Mouse (Mus musculus) olfactory bulb, adult 2 months (tissue): ENCODE results near the gene Fbxo45. TPM values are rescaled to one million over a fixed set of nuclear protein-coding genes. Genes with fewer than 3 reads are reported as not detected.

ENCODE experiments used
- H3K27ac ChIP-seq: fragments of 200-500 bp; 2 replicates; pipeline ENCODE4 v1.5.1; 2012; ENCODE audit warnings: low read depth, low read length; ENCODE audit not compliant: insufficient read depth
- H3K4me1 ChIP-seq: fragments of 200-500 bp; 2 replicates; pipeline ENCODE4 v1.6.1; 2012; ENCODE audit warnings: low read length; ENCODE audit not compliant: control insufficient read depth, insufficient read depth
- H3K4me3 ChIP-seq: fragments of 200-500 bp; 2 replicates; pipeline ENCODE4 v1.5.1; 2012; ENCODE audit warnings: mild to moderate bottlenecking, low read depth, low read length, moderate library complexity; ENCODE audit not compliant: insufficient read depth
- CTCF ChIP-seq: fragments of 200-500 bp; IDR thresholded peaks from 2 replicates; pipeline ENCODE4 v1.5.1; 2012; ENCODE audit warnings: low read depth, mild to moderate bottlenecking, low read length, moderate library complexity; ENCODE audit not compliant: insufficient read depth
- POLR2A ChIP-seq: fragments of 200-500 bp; IDR thresholded peaks from 2 replicates; pipeline ENCODE4 v1.6.1; 2012; ENCODE audit warnings: mild to moderate bottlenecking, low read depth, low read length, moderate library complexity; ENCODE audit not compliant: insufficient read depth
- WGBS: fragments of 180-500 bp; shearing (Covaris S2); methylation state at CpG from one replicate; pipeline ENCODE4 v1.1.7; 2018; 5-methylcytosine and 5-hydroxymethylcytosine counted together
- polyA plus RNA-seq: library from polyadenylated mRNA; stranded (reverse); fragments of >200 nt; gene quantifications from 2 replicates; pipeline ENCODE4 v1.2.4, GENCODE M21; 2012; ENCODE audit warnings: low replicate concordance; ENCODE audit not compliant: missing spikeins, insufficient read depth, insufficient read length

Gene Fbxo45
- polyA plus RNA-seq, 1 experiment: not detected

DNA sequence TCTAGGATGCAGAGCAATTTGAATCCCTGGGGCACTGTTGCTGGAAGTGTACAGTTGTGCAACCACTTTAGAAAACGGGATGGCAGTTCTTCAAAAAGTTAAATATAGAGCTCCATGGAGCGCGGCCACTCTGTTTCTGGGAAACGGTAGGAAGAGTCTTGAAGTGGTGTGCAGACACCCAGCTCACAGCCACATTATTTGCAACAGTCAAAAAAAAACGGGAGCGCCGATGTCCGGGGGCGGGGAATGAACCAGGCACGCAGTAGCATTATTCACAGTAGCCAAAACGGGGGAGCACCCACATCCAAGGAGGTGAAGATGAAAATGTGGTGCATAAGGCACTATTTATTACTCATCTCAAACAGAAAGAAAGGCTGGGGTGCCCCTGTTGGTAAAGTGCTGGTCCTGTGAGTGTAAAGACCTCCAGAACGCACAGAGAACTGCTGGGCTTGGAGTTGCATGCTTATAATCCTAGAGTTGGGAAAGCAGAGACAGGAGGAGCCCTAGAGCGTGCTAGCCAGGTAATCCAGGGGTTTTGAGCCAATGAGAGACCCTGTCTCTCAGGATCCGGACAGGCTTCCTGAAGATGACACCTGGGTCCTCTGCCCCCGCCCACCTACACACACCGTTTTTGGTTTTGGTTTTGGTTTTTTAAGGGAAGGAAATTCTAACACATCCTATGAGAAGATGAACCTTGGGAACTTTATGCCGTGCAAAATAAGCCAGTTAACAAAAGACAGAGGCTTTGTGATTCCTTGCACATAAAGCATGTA is 32.0 kb downstream of the Fbxo45 start:
- Histone ChIP-seq H3K4me1 (peaks cover 5% of the 10 kb centered on the region), H3K27ac (no peak overlapping the region), H3K4me3 (no peak overlapping the region)
- WGBS: 51% methylated on average over 17 of the region's 17 CpGs
- TF ChIP-seq CTCF (no peak), POLR2A (no peak)

DNA sequence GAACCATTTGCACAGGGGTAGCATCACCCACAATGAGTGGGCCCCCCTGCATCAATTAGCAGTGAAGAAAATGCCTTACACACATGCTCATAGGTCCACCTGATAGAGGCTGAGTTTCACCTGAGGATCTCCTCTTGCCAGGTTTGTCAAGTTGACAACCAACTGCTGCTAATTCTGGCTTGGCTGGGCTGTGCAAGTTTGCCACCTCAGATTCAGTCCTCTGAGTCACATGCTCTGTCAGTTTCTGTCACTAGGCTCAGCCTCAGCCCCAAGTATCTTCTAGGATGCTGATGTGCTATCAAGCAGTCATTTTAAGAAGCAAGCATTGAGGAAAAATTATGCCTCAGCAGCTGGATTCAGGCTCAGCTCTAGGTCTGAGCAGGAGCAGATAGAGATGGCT is 32.8 kb downstream of the Fbxo45 start:
- Histone ChIP-seq H3K27ac (no peak overlapping the region), H3K4me1 (peaks cover 5% of the 10 kb centered on the region), H3K4me3 (no peak overlapping the region)
- TF ChIP-seq POLR2A: no peak
- no peak for TF ChIP-seq CTCF

- H3K4me3 ChIP-seq: no peak overlapping the region
- TF ChIP-seq POLR2A (no peak), CTCF (no peak)
- 58% methylated on average over 3 of the region's 3 CpGs for WGBS
- peaks cover 4% of the 10 kb centered on the region; the same call in 1 of the 2 replicates for H3K4me1 ChIP-seq
- no peak overlapping the region for H3K27ac ChIP-seq
Measured at GRCm38 (mm10) chr16:32204902-32205301, 42.1 kb downstream of the Fbxo45 start.

DNA sequence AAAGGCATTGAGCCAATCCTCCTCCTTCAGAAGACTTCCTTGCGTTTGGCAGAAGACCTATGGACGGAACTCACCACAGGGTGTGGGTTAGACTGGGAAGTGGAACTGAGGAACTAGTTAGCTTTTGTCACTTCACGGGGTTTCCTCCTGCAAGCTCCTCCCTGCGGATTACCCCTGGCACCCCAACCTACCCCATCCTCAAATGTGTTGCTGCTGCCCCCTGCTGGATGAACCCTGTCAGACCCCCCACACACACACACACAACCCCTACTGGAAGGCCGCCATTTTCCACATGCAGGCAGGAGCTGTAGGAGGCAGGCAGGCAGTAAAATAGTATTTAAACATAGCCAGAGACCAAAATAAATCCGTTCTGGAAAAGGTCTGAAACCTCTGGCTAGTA is 44.3 kb downstream of the Fbxo45 start:
- 71% methylated on average over 6 of the region's 6 CpGs for WGBS
- peaks cover 4% of the 10 kb centered on the region; the same call in 1 of the 2 replicates for H3K4me1 ChIP-seq
- TF ChIP-seq CTCF: peak; percentile 54
- no peak for TF ChIP-seq POLR2A
- H3K4me3 ChIP-seq: no peak overlapping the region
- H3K27ac ChIP-seq: no peak overlapping the region

DNA sequence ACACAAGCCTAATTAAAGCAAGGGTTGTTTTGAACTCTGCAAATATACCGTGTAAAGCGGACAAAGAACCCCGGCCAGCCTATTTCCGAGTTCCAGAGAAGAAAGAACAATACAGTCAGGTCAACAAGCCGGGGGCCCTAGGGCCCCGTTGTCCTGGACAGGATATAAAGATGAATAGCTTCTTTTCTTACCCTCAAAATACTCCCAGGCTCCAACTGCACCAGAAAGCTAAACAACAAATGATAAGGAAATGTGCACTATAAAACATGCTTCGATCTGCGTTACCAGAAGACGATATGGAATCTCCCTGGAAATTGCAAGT is 46.0 kb downstream of the Fbxo45 start:
- 28% methylated on average over 9 of the region's 9 CpGs for WGBS
- H3K27ac ChIP-seq: peak overlapping the region; percentile 32; the same call in 1 of the 2 replicates
- peaks cover 4% of the 10 kb centered on the region; the same call in 1 of the 2 replicates for H3K4me1 ChIP-seq
- TF ChIP-seq CTCF: no peak
- no peak for TF ChIP-seq POLR2A
- H3K4me3 ChIP-seq: peak overlapping the region; percentile 42; the same call in 1 of the 2 replicates

DNA sequence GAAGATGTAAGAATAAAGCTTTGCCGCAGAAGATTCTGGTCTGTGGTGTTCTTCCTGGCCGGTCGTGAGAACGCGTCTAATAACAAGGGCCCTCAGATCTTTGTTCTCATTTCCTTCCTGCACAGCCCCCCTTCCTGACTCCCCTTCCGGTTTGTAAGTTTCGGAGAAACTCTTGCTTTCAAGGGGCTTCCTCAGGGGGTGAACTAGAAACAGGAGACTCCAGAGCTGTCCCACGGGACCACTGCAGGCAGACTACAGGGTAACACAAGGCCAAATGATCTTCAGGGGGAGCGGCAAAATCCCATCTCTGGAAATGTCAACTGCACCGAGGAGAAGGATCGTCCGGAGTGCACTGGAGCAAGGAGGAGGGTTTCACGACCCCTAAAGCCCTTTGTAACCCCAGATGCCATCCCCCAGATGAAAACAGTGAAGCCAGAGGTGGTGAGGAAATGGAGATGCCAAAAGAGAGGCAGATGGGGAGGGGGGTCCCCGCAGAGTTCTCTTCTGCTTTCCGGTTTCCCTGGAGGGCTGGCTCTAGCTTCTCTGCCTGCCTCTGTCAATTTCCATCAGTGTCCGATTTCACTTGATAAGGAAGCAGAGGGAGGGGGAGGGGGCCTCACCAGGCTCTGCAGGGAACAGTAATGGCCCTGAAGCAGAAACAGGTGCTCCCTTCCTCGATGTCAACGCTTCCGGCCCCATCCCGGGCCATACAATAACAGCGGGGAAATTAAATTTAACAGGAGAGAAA is 46.5 kb downstream of the Fbxo45 start:
- WGBS: 51% methylated on average over 21 of the region's 21 CpGs
- no peak for TF ChIP-seq CTCF
- TF ChIP-seq POLR2A: no peak
- Histone ChIP-seq H3K4me3 (peak overlapping the region; percentile 42), H3K4me1 (peaks cover 4% of the 10 kb centered on the region; the same call in 1 of the 2 replicates), H3K27ac (peak overlapping the region; percentile 84; the same call in 1 of the 2 replicates)

- 65% methylated on average over 12 of the region's 12 CpGs for WGBS
- H3K4me1 ChIP-seq: peaks cover 4% of the 10 kb centered on the region; the same call in 1 of the 2 replicates
- TF ChIP-seq POLR2A (no peak), CTCF (no peak)
- no peak overlapping the region for H3K4me3 ChIP-seq
- H3K27ac ChIP-seq: no peak overlapping the region
Measured at GRCm38 (mm10) chr16:32190011-32190441, 56.9 kb downstream of the Fbxo45 start.

GRCm38 (mm10) chr16:32189109-32189508 is 57.8 kb downstream of the Fbxo45 start:
- H3K27ac ChIP-seq: no peak overlapping the region
- WGBS: 26% methylated on average over 6 of the region's 6 CpGs
- H3K4me1 ChIP-seq: peaks cover 4% of the 10 kb centered on the region; the same call in 1 of the 2 replicates
- no peak for TF ChIP-seq CTCF
- TF ChIP-seq POLR2A: no peak
- no peak overlapping the region for H3K4me3 ChIP-seq

GRCm38 (mm10) chr16:32186056-32186455 is 60.9 kb downstream of the Fbxo45 start:
- TF ChIP-seq CTCF (no peak), POLR2A (no peak)
- peaks cover 4% of the 10 kb centered on the region; the same call in 1 of the 2 replicates for H3K4me1 ChIP-seq
- 93% methylated on average over 5 of the region's 5 CpGs for WGBS
- no peak overlapping the region for H3K27ac ChIP-seq
- no peak overlapping the region for H3K4me3 ChIP-seq

Other genes with a start within 250 kb of the Fbxo45 start
- gene Senp5, start 243.9 kb downstream of the Fbxo45 start, polyA plus RNA-seq: not detected in 2 replicates
- 52.8 TPM in 1 of 2 replicates, not detected in the other for gene Pak2, start 167.8 kb downstream of the Fbxo45 start, polyA plus RNA-seq
- gene Pigx, start 147.4 kb downstream of the Fbxo45 start, polyA plus RNA-seq: not detected in 2 replicates
- gene Cep19, start 147.4 kb downstream of the Fbxo45 start, polyA plus RNA-seq: 179 TPM in 1 of 2 replicates, not detected in the other
- not detected in 2 replicates for gene Nrros, start 81.6 kb downstream of the Fbxo45 start, polyA plus RNA-seq
- gene Bex6, start 67.3 kb downstream of the Fbxo45 start, polyA plus RNA-seq: not detected in 2 replicates
- gene Wdr53, start 69 bp upstream of the Fbxo45 start, polyA plus RNA-seq: not detected in 2 replicates
- not detected in 2 replicates for gene Smco1, start 24.3 kb upstream of the Fbxo45 start, polyA plus RNA-seq
- gene Rnf168, start 30.3 kb upstream of the Fbxo45 start, polyA plus RNA-seq: not detected in 2 replicates
- gene Ubxn7, start 85.1 kb upstream of the Fbxo45 start, polyA plus RNA-seq: 56.5 TPM in 1 of 2 replicates, not detected in the other
- not detected in 2 replicates for gene Tm4sf19, start 153.3 kb upstream of the Fbxo45 start, polyA plus RNA-seq
- not detected in 2 replicates for gene Tctex1d2, start 172.5 kb upstream of the Fbxo45 start, polyA plus RNA-seq
- not detected in 2 replicates for gene Pcyt1a, start 183.8 kb upstream of the Fbxo45 start, polyA plus RNA-seq
- gene Slc51a, start 240.7 kb upstream of the Fbxo45 start, polyA plus RNA-seq: not detected in 2 replicates
- not detected in 2 replicates for gene Zdhhc19, start 249.1 kb upstream of the Fbxo45 start, polyA plus RNA-seq